Mouse (Mus musculus) forebrain, embryonic 14.5 days (tissue): Measurements from ENCODE around the gene Medag. TPM values are rescaled to one million over a fixed set of nuclear protein-coding genes. Genes with fewer than 3 reads are reported as not detected.

Source experiments
- ATAC-seq: fragments of 200-750 bp; cut with Nextera tagmentation; 2 replicates; pipeline ENCODE4 v1.8.0; 2017; ENCODE audit warnings: mild to moderate bottlenecking, moderate library complexity
- DNase-seq: peaks from one replicate; pipeline ENCODE4 v3.0.0-alpha.2; 2015; ENCODE audit warnings: low spot score
- H3K27ac ChIP-seq: fragments of 300-500 bp; sonication (generic); 2 replicates; pipeline ENCODE4 v1.5.1; 2014; ENCODE audit warnings: low read depth, mild to moderate bottlenecking, control low read depth, low read length, moderate library complexity
- H3K27me3 ChIP-seq: fragments of 300-500 bp; sonication (generic); replicated peaks from 2 replicates; pipeline ENCODE4 v1.6.1; 2014; ENCODE audit warnings: low read length, control low read depth, mixed read lengths; ENCODE audit not compliant: control insufficient read depth, insufficient read depth
- H3K36me3 ChIP-seq: fragments of 300-500 bp; sonication (generic); 2 replicates; pipeline ENCODE4 v1.6.1; 2014; ENCODE audit warnings: low read length, control low read depth; ENCODE audit not compliant: control insufficient read depth, insufficient read depth
- H3K4me1 ChIP-seq: fragments of 300-500 bp; sonication (generic); 2 replicates; pipeline ENCODE4 v1.6.1; 2014; ENCODE audit warnings: antibody characterized with exemption, low read length, control low read depth; ENCODE audit not compliant: control insufficient read depth, insufficient read depth
- H3K4me2 ChIP-seq: fragments of 300-500 bp; sonication (generic); 2 replicates; pipeline ENCODE4 v1.6.1; 2014; ENCODE audit warnings: mild to moderate bottlenecking, control low read depth, low read length
- H3K4me3 ChIP-seq: fragments of 300-500 bp; sonication (generic); 2 replicates; pipeline ENCODE4 v1.5.1; 2014; ENCODE audit warnings: low read depth, low read length, control low read depth
- H3K9ac ChIP-seq: fragments of 300-500 bp; sonication (generic); 2 replicates; pipeline ENCODE4 v1.6.1; 2014; ENCODE audit warnings: mild to moderate bottlenecking, low read length, control low read depth, moderate library complexity
- H3K9me3 ChIP-seq: fragments of 300-500 bp; sonication (generic); replicated peaks from 2 replicates; pipeline ENCODE4 v1.6.1; 2016; ENCODE audit warnings: low read length, control low read depth, mixed read lengths; ENCODE audit not compliant: control insufficient read depth
- WGBS: fragments of 180-500 bp; shearing (Covaris S2); extraction: QIAGEN DNeasy Blood & Tissue Kit; methylation state at CpG from one replicate; pipeline ENCODE4 v1.1.7; 2014; 5-methylcytosine and 5-hydroxymethylcytosine counted together
- polyA plus RNA-seq: library from polyadenylated mRNA; unstranded; fragments of >200 nt; fragmentation: Nextera tagmentation; extraction: Ambion mirVana; gene quantifications from 2 replicates; pipeline ENCODE4 v1.2.1, GENCODE M21; 2014

The Medag gene
- polyA plus RNA-seq = 1.3 and 1.6 TPM in 2 replicates

DNA sequence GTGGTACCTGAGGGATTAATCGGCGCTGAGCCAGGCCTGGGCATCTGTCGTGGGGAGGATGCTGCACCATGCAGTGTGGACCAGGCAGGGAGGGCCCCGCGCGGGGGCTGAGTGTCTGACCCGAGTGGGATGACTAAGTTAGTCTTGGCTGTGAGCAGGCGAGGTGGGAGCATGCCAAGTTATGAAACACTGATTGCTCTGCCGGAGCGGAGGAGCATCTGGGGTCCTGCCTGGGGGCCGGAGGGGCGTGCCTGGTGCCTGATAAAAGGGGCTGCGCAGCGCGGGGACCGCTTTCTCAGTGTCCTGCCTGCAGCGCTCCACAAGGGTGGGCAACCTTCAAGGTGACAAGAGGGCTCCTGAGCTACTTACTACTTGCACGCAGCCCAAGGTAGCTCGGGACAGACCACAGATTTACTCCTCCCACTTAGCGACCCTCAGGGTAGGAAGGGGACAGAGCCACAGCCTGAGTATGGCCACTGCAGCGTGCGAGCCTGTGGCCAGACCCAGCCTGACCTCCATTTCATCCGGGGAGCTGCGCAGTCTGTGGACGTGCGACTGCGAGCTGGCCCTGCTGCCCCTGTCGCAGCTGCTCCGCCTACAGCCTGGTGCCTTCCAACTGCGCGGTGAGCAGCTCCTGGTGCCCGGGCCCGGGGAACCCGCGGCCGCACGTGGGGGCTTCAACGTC is at the start of gene Medag:
Gene Medag, plus strand, starts transcription at position 241 of the 685 bp plus-strand sequence.
- Histone ChIP-seq H3K36me3 (no peaks in the 10 kb centered on the region), H3K9me3 (no peaks in the 10 kb centered on the region), H3K4me3 (peak within 1 kb of the TSS; percentile 27), H3K27ac (peak within 1 kb of the TSS; percentile 44; the same call in 1 of the 2 replicates), H3K9ac (peak within 1 kb of the TSS; percentile 57), H3K27me3 (no peaks in the 10 kb centered on the region), H3K4me1 (peaks cover 15% of the 10 kb centered on the region), H3K4me2 (peak within 1 kb of the TSS; percentile 57)
- DNase-seq = peak; percentile 68
- WGBS = 4% methylated on average over 38 of the region's 38 CpGs
- ATAC-seq = peak; percentile 75

DNA sequence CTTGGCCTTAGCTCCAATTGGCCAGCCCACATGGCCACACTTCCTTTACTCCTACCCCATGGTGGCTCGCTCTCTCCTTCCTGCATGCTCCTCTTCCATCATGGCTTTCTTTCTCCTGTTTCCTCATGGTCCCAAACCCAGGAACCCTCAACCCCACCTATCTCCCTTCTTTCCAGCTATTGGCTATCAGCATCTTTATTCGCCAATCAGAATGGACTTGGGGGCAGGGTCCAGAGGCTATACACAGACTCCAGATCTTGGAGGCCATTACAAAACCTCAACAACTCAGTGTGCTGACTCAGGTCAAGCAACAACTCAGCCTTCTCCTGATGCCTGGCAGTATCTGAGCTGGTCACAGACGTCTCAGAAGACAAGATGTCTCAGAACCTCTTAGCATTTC is 48.9 kb upstream of the Medag start:
- H3K9ac ChIP-seq = no peak overlapping the region
- H3K4me2 ChIP-seq = no peak overlapping the region
- no peaks in the 10 kb centered on the region for H3K9me3 ChIP-seq
- ATAC-seq (no peak), DNase-seq (no peak)
- 86% methylated on average over 3 of the region's 3 CpGs for WGBS
- H3K4me1 ChIP-seq = no peaks in the 10 kb centered on the region
- no peaks in the 10 kb centered on the region for H3K27me3 ChIP-seq
- H3K36me3 ChIP-seq = no peaks in the 10 kb centered on the region
- H3K27ac ChIP-seq = no peak overlapping the region
- no peak overlapping the region for H3K4me3 ChIP-seq

DNA sequence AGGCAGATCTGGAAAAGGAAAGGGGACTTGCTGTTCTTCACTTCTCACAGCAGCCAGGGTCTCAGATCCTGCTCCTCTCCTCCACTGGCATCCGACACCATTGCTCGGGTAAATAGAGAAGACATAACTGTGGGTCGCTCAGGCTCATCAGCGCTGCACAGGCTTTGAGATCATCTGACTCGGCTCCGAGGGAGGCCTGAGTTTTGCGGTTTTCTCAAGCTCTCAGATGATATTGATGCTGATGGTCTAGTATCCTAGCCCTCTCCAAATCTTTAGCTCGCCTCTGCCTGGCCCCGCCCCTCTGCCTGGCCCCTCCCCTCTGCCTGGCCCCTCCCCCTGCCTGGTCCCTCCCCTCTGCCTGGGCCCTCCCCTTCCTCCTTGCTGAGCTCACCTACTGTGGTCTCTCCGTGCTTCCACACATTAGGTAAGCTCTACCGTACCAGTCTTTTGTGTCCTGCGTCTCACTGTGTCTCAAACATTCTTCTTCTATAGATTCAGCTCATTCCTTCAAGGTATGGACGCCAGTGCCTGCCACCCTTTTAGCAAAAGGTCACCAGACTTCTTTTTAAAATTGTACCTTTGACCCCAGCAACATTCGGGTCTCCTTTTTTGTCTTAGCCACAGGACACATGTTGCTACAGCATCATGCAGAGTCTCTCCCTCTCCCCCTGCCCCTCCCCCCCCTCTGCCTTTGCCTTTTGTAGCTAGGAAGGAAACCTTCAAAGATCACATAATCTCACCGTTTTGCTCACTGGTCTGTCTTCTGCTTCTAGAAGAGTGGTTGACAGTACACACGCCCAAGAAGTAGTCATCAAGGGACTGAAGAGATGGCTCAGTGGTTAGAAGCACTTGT is 47.4 kb upstream of the Medag start:
- no peak for DNase-seq
- H3K36me3 ChIP-seq = no peaks in the 10 kb centered on the region
- no peak overlapping the region for H3K4me2 ChIP-seq
- H3K9ac ChIP-seq = no peak overlapping the region
- no peak overlapping the region for H3K4me3 ChIP-seq
- ATAC-seq = no peak
- WGBS = 69% methylated on average over 16 of the region's 16 CpGs
- no peaks in the 10 kb centered on the region for H3K4me1 ChIP-seq
- H3K9me3 ChIP-seq = no peaks in the 10 kb centered on the region
- H3K27me3 ChIP-seq = no peaks in the 10 kb centered on the region
- H3K27ac ChIP-seq = no peak overlapping the region

DNA sequence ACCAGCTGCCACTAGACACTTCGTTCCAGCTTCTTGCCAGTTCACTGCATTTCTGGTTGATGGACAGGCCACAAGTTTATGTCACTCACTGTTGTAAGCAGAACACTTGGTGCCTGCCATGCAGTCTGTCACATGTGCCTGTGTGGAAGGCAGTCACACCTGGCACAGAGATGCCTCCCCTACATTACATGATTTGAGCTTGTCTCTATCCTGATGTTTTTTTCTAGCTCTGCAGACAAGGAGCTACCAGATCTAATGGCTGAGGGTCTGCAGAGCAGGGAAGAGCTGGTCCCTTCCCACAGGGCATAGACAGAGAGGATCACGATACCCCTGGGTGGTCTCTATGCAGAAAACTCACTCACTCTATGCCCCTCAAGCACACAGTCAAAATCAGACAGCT is 44.5 kb upstream of the Medag start:
- Histone ChIP-seq H3K27me3 (no peaks in the 10 kb centered on the region), H3K4me1 (no peaks in the 10 kb centered on the region), H3K4me3 (no peak overlapping the region), H3K36me3 (no peaks in the 10 kb centered on the region), H3K9me3 (no peaks in the 10 kb centered on the region), H3K9ac (no peak overlapping the region), H3K27ac (no peak overlapping the region), H3K4me2 (no peak overlapping the region)
- no peak for DNase-seq
- no peak for ATAC-seq
- 71% methylated on average over 2 of the region's 2 CpGs for WGBS

DNA sequence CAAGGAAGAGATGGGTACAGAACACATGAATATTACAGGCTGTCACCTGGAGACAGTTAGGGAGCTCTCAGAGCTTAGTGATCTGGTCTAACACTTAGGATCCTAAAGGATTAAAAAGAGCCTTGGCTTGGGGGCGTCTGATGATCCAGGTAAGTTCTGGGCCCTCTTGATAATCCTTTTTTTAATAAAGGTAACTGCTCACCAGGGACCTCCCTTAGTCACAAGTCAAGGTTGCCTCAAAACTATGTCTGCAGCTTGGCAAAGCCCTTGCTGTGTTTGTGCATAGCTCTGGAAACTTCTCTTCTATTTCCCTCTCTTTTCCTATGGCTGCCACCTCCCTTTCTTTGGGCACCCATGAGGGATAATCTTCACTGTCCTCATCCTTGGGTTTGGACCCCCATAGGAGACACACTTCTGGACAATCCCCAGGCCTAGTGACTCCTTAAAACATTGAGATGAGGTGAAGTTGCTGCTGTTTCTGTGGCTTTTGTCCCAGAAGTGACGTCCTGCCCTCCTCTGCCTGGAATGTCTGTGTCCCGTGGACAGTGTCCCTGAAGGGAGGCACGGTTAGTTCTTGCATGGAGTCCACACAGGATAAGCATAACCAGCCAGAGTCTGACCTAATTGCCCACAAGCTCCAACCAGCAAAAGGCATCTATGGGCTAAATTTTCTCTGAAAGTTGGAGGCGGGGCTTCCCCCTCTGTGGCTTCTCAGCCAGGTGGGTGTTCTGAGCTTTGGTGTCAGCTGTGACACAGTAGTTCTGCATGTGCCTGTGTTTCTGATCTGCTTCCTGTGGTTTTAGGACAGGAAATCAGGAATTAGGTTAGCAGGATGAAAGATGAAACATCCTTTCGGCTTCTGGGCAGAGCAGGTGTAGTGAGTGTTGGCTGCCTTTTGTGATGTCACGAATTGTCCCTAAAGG is 43.7 kb upstream of the Medag start:
- no peak overlapping the region for H3K9ac ChIP-seq
- H3K4me3 ChIP-seq = no peak overlapping the region
- no peak overlapping the region for H3K27ac ChIP-seq
- H3K27me3 ChIP-seq = no peaks in the 10 kb centered on the region
- ATAC-seq = no peak
- no peaks in the 10 kb centered on the region for H3K9me3 ChIP-seq
- 74% methylated on average over 7 of the region's 7 CpGs for WGBS
- H3K36me3 ChIP-seq = no peaks in the 10 kb centered on the region
- no peak overlapping the region for H3K4me2 ChIP-seq
- DNase-seq = no peak
- no peaks in the 10 kb centered on the region for H3K4me1 ChIP-seq

DNA sequence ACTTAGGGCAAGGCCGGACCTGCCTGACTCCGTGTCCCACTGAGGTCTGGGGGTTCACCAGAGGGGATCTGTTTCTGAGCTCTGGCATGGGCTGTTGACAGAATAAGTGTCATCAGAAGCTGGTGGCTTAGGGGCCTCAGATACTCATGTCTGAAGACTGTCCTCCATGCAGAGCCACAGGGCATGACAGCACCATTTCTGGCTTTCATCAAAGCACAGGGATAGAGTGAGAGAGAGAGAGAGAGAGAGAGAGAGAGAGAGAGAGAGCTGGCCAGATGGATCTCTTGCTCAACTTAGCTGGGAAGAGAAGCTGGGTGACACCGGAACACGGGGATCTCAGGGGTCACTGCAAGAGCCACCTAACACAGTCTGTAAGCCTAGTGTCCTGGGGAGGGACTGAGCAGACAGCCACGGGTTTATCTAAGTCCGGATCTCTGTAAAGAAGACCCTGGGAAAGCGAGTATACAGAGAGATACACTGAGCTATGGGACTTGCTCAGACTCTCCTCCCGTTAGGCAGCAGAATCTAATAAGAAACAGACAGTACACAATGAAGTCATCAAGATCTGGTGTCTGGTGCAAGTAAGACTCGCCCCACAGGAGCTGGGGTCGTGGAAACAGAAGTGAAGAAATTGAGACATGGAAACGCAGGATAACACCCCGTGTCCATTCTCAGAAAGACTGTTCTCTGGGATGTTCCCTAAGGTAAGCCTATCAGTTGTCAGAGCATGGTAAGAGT is 42.8 kb upstream of the Medag start:
- H3K27ac ChIP-seq = no peak overlapping the region
- H3K9ac ChIP-seq = no peak overlapping the region
- no peak overlapping the region for H3K4me3 ChIP-seq
- 80% methylated on average over 12 of the region's 12 CpGs for WGBS
- no peaks in the 10 kb centered on the region for H3K4me1 ChIP-seq
- no peaks in the 10 kb centered on the region for H3K36me3 ChIP-seq
- no peaks in the 10 kb centered on the region for H3K9me3 ChIP-seq
- no peaks in the 10 kb centered on the region for H3K27me3 ChIP-seq
- DNase-seq (no peak), ATAC-seq (no peak)
- no peak overlapping the region for H3K4me2 ChIP-seq

DNA sequence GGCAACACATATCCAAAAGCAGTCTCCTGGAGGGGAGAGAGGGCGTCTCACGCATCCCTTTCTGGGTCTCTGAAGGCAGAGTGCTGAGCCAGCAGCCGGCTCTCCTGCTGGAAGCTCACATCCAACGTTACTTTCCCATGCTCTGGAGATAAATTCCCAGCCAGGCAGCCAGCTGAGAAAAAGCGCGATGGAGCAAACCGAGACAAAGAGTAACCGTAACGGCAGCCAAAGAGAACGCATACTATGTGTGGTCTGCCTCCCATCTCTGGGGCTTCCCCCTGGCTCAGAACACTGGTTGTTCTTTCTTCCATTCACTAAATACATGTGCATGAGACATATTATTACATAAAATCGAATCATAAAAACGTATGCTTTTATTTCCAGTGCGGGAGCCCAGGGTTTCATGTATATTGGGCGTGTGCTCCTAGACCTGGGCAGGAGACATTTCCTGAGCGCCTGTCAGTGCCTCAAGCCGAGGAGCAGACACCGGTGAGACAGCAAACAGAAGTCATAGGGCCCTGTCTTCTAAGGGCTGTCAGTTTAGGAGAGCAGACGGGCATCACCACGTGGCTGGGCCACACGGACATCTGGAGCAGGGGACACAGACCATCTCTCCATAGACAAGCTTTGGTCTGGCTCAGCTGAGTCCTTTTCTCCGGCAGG is 42.0 kb upstream of the Medag start:
- Histone ChIP-seq H3K9me3 (no peaks in the 10 kb centered on the region), H3K9ac (no peak overlapping the region), H3K4me3 (no peak overlapping the region), H3K27ac (no peak overlapping the region), H3K4me2 (no peak overlapping the region), H3K36me3 (no peaks in the 10 kb centered on the region), H3K27me3 (no peaks in the 10 kb centered on the region), H3K4me1 (no peaks in the 10 kb centered on the region)
- no peak for ATAC-seq
- peak; percentile 36 for DNase-seq
- 75% methylated on average over 21 of the region's 21 CpGs for WGBS

DNA sequence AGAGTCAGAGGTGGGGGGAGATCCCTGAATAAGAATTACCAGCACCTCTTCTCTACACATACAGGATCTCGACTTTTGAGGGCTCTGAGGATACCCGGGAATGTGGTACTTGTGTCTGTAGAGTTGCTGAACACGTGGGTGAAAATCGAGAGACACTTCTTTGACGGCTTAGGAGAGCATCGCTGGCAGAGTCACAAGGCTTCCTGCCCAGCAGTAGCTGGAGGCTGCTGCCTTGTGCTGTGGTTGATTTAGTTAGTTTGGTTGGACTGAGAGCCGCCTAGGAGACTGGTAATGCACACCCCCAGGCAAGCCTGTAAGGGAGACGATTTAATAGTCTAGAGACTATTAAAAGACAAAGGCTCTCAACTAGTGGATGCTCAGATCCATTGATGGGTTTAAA is 39.5 kb upstream of the Medag start:
- 83% methylated on average over 8 of the region's 8 CpGs for WGBS
- peaks cover 8% of the 10 kb centered on the region; the same call in 1 of the 2 replicates for H3K4me1 ChIP-seq
- ATAC-seq (no peak), DNase-seq (no peak)
- H3K36me3 ChIP-seq = no peaks in the 10 kb centered on the region
- H3K9me3 ChIP-seq = no peaks in the 10 kb centered on the region
- no peaks in the 10 kb centered on the region for H3K27me3 ChIP-seq
- no peak overlapping the region for H3K4me3 ChIP-seq
- H3K4me2 ChIP-seq = no peak overlapping the region
- H3K9ac ChIP-seq = no peak overlapping the region
- H3K27ac ChIP-seq = no peak overlapping the region
